ENCODE assay signal across 22 mouse cellular contexts in genomic region chr8:100038931-100039330, GRCm38 (mm10).
A peak's percentile ranks its signal among the peaks of the same experiment; 100 is the strongest.
DNase-seq lines count a peak whose midpoint lies in the region; ATAC-seq lines count a peak whose summit lies in the region.
"Had no signal": no experiment of that assay in that cellular context is flagged by ENCODE, and none has a peak within 500 bp of the region (broad histone marks: within the 10 kb centered on the region; RNA-seq: fewer than 3 reads in every experiment).

No protein-coding gene starts in this region.

- WGBS in forebrain, embryonic 11.5 days, result 81% methylated on average over 5 of the region's 5 CpGs

- no peak overlapping the region for H3K4me3 ChIP-seq in forebrain, embryonic 11.5 days (ENCODE audit: low read depth, low read length)
- H3K4me3 ChIP-seq: embryonic facial prominence, embryonic 10.5 days; forebrain, embryonic 12.5 days; heart, adult 2 months; heart, embryonic 15.5 days; midbrain, embryonic 10.5 days; stomach, embryonic 15.5 days had no signal

- no peaks in the 10 kb centered on the region for H3K27me3 ChIP-seq in forebrain, embryonic 11.5 days (ENCODE audit: control insufficient read depth, insufficient read depth, low read length)
- H3K27me3 ChIP-seq: forebrain, embryonic 12.5 days; heart, embryonic 15.5 days; stomach, embryonic 15.5 days had no signal

- no peaks in the 10 kb centered on the region for H3K4me1 ChIP-seq in forebrain, embryonic 11.5 days (replicated peaks; ENCODE audit: control insufficient read depth, insufficient read depth, low read length)
- H3K4me1 ChIP-seq: embryonic facial prominence, embryonic 10.5 days; forebrain, embryonic 12.5 days; heart, embryonic 15.5 days; midbrain, embryonic 10.5 days; stomach, embryonic 15.5 days had no signal

- H3K36me3 ChIP-seq in forebrain, embryonic 11.5 days (ENCODE audit: control insufficient read depth, insufficient read depth, low read length), result no peaks in the 10 kb centered on the region
- H3K36me3 ChIP-seq: embryonic facial prominence, embryonic 10.5 days; forebrain, embryonic 12.5 days; heart, embryonic 15.5 days; midbrain, embryonic 10.5 days; stomach, embryonic 15.5 days had no signal

- no peak overlapping the region for H3K27ac ChIP-seq in forebrain, embryonic 11.5 days (ENCODE audit: low read depth, low read length)
- H3K27ac ChIP-seq: embryonic facial prominence, embryonic 10.5 days; forebrain, embryonic 12.5 days; heart, adult 2 months; heart, embryonic 15.5 days; hindbrain, postnatal 0 days; kidney, postnatal 0 days; macrophage; midbrain, embryonic 10.5 days; stomach, embryonic 15.5 days had no signal

- H3K4me2 ChIP-seq in forebrain, embryonic 11.5 days (ENCODE audit: low read depth, low read length, severe bottlenecking), result no peak overlapping the region
- H3K4me2 ChIP-seq: forebrain, embryonic 12.5 days; heart, embryonic 15.5 days; stomach, embryonic 15.5 days had no signal

- no peak for ATAC-seq in forebrain, embryonic 11.5 days (replicated peaks; ENCODE audit: low FRiP score)
- ATAC-seq: hindbrain, postnatal 0 days had no signal

- DNase-seq in left cerebral cortex, adult 11 months (ENCODE audit: low spot score), result peak; percentile 41
- DNase-seq in left cerebral cortex, postnatal 10 days (ENCODE audit: extremely low spot score in 1 of 2, low spot score in 2 of 2), result no peak
- DNase-seq in right cerebral cortex, postnatal 10 days (ENCODE audit: low spot score in 2 of 2), result peak; percentile 25 to 31
- no peak for DNase-seq in right cerebral cortex, postnatal 4 days
- peak; percentile 50 to 58 for DNase-seq in left cerebral cortex, postnatal 14 days (ENCODE audit: low spot score in 2 of 2)
- DNase-seq in forebrain, embryonic 11.5 days (ENCODE audit: low spot score), result no peak
- no peak for DNase-seq in cerebellum, postnatal 10 days
- DNase-seq: B cell, adult 2 months; cerebellum, adult 2 months; gastrocnemius, postnatal 14 days; heart, adult 2 months; heart, postnatal 4 days; kidney, adult 11 months; thymus, adult 2 months had no signal

- no peaks in the 10 kb centered on the region for H3K9me3 ChIP-seq in forebrain, embryonic 11.5 days (ENCODE audit: control insufficient read depth, low read length)
- H3K9me3 ChIP-seq: embryonic facial prominence, embryonic 10.5 days; forebrain, embryonic 12.5 days; heart, embryonic 15.5 days; midbrain, embryonic 10.5 days; stomach, embryonic 15.5 days had no signal

- intact Hi-C loops in left cerebral cortex, postnatal 10 days (cut with DNase I), result no loop called here
- intact Hi-C loops in left cerebral cortex, postnatal 14 days (cut with DNase I), result no loop called here

- no peak overlapping the region for H3K9ac ChIP-seq in forebrain, embryonic 11.5 days (ENCODE audit: low read length)
- H3K9ac ChIP-seq: forebrain, embryonic 12.5 days; heart, embryonic 15.5 days; stomach, embryonic 15.5 days had no signal

Comparison
In these comparisons a context has a peak if more than half of its experiments do, and no peak if none do; other contexts are left out.
1. DNase-seq: peak in left cerebral cortex, adult 11 months (single experiment), right cerebral cortex, postnatal 10 days (2 of 2) and left cerebral cortex, postnatal 14 days (2 of 2); none in left cerebral cortex, postnatal 10 days (0 of 2), right cerebral cortex, postnatal 4 days (single experiment), forebrain, embryonic 11.5 days (single experiment) and cerebellum, postnatal 10 days (0 of 2).